Mouse (Mus musculus) kidney, postnatal 0 days (tissue): ENCODE data around the gene Vmn2r27. TPM values are rescaled to one million over a fixed set of nuclear protein-coding genes. Genes with fewer than 3 reads are reported as not detected.

ENCODE experiments used
- ATAC-seq: fragments of 200-750 bp; cut with Nextera tagmentation; replicated peaks from 2 replicates; pipeline ENCODE4 v1.8.0; 2017; ENCODE audit warnings: low read depth, moderate number of reproducible peaks, moderate TSS enrichment, moderate library complexity; ENCODE audit not compliant: low FRiP score
- DNase-seq: peaks from one replicate; pipeline ENCODE4 v3.0.0-alpha.2; 2016; ENCODE audit warnings: low spot score
- H3K27ac ChIP-seq: fragments of 300-500 bp; sonication (generic); 2 replicates; pipeline ENCODE4 v1.5.1; 2014; ENCODE audit warnings: mild to moderate bottlenecking
- H3K27me3 ChIP-seq: fragments of 300-500 bp; sonication (generic); 2 replicates; pipeline ENCODE4 v1.6.1; 2014; ENCODE audit warnings: low read length, mixed read lengths; ENCODE audit not compliant: insufficient read depth
- H3K36me3 ChIP-seq: fragments of 300-500 bp; sonication (generic); 2 replicates; pipeline ENCODE4 v1.6.1; 2014; ENCODE audit warnings: low read length, mixed read lengths; ENCODE audit not compliant: insufficient read depth
- H3K4me1 ChIP-seq: fragments of 300-500 bp; sonication (generic); replicated peaks from 2 replicates; pipeline ENCODE4 v1.6.1; 2014; ENCODE audit warnings: antibody characterized with exemption, low read length, mixed read lengths; ENCODE audit not compliant: insufficient read depth
- H3K4me2 ChIP-seq: fragments of 300-500 bp; sonication (generic); 2 replicates; pipeline ENCODE4 v1.6.1; 2014; ENCODE audit warnings: mild to moderate bottlenecking, low read length, moderate library complexity, mixed read lengths
- H3K4me3 ChIP-seq: fragments of 300-500 bp; sonication (generic); replicated peaks from 2 replicates; pipeline ENCODE4 v1.5.1; 2014; ENCODE audit warnings: low read depth, low read length
- H3K9ac ChIP-seq: fragments of 300-500 bp; sonication (generic); 2 replicates; pipeline ENCODE4 v1.6.1; 2014; ENCODE audit warnings: low read depth, low read length
- H3K9me3 ChIP-seq: fragments of 300-500 bp; sonication (generic); replicated peaks from 2 replicates; pipeline ENCODE4 v1.6.1; 2016; ENCODE audit warnings: low read length, inconsistent platforms, mixed read lengths
- CTCF ChIP-seq: IDR thresholded peaks from 2 replicates; pipeline ENCODE4 v1.5.1; 2016; ENCODE audit warnings: antibody characterized with exemption, low read depth, mild to moderate bottlenecking, moderate library complexity
- WGBS: fragments of 180-500 bp; shearing (Covaris S2); extraction: QIAGEN DNeasy Blood & Tissue Kit; methylation state at CpG from one replicate; pipeline ENCODE4 v1.1.7; 2014; 5-methylcytosine and 5-hydroxymethylcytosine counted together
- polyA plus RNA-seq: library from polyadenylated mRNA; unstranded; fragments of >200 nt; fragmentation: Nextera tagmentation; extraction: Ambion mirVana; gene quantifications from 2 replicates; pipeline ENCODE4 v1.2.1, GENCODE M21; 2015

The Vmn2r27 gene
- polyA plus RNA-seq = not detected in 2 replicates

- TF ChIP-seq CTCF = no peak
- no peaks in the 10 kb centered on the region for H3K36me3 ChIP-seq
- ATAC-seq (no peak), DNase-seq (no peak)
- H3K27ac ChIP-seq = no peak within 1 kb of the TSS
- H3K4me3 ChIP-seq = no peak within 1 kb of the TSS
- H3K4me2 ChIP-seq = no peak within 1 kb of the TSS
- WGBS = 53% methylated on average over 1 of the region's 1 CpGs
- no peaks in the 10 kb centered on the region for H3K27me3 ChIP-seq
- no peak within 1 kb of the TSS for H3K9ac ChIP-seq
- no peaks in the 10 kb centered on the region for H3K4me1 ChIP-seq
- no peaks in the 10 kb centered on the region for H3K9me3 ChIP-seq
Observed at GRCm38 (mm10) chr6:124231756-124232155, at the start of gene Vmn2r27. Gene Vmn2r27, minus strand, starts transcription at chr6:124231856.

DNA sequence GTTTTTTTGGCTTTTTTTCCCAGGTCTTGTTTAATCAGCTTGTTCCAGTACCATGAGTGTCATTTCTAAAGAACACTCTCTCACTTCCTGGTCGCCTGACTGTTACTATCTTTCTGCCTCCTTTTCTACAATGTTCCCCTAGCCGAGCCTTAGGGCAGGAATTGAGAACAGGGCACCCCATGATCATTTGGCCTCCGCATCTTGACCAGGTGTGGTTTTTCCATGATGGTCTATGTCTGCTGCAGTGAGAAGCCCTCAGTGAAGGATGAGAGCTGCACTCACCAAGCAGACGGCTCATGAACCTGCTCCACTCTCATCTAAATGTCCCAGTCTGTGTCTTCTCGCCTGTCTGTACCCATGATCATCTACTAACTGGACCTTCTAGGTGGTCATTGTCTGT lies 46.6 kb upstream of the Vmn2r27 start:
- DNase-seq (no peak), ATAC-seq (no peak)
- Histone ChIP-seq H3K4me3 (no peak overlapping the region), H3K9ac (no peak overlapping the region), H3K4me1 (no peaks in the 10 kb centered on the region), H3K27me3 (no peaks in the 10 kb centered on the region), H3K9me3 (no peaks in the 10 kb centered on the region), H3K36me3 (no peaks in the 10 kb centered on the region), H3K27ac (no peak overlapping the region), H3K4me2 (no peak overlapping the region)
- no peak for TF ChIP-seq CTCF
- WGBS = 81% methylated on average over 5 of the region's 5 CpGs

DNA sequence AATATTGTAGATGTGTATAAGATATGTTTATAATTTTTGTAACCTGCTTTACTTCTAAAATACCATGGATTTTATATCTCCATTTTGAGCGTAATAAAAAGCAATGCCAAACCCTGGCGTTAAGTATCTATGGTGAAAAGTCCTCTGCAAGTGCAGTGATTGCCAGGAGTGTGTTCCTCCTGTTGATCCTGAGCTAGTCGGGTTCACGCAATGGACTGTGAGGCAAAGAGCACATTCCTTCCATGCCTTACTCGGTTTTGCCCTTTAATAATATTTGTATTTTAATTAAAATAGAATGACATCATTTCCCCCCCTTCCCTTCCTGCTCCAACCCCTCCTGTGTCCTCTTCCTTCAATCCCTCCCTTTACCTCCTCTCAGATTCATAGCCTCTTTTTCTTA lies 46.0 kb upstream of the Vmn2r27 start:
- no peaks in the 10 kb centered on the region for H3K27me3 ChIP-seq
- H3K36me3 ChIP-seq = no peaks in the 10 kb centered on the region
- H3K4me1 ChIP-seq = no peaks in the 10 kb centered on the region
- no peak for TF ChIP-seq CTCF
- H3K9me3 ChIP-seq = no peaks in the 10 kb centered on the region
- DNase-seq = no peak
- WGBS = 67% methylated on average over 5 of the region's 5 CpGs
- H3K4me2 ChIP-seq = no peak overlapping the region
- ATAC-seq = no peak
- no peak overlapping the region for H3K27ac ChIP-seq
- H3K4me3 ChIP-seq = no peak overlapping the region
- no peak overlapping the region for H3K9ac ChIP-seq

GRCm38 (mm10) chr6:124273231-124273880 lies 41.7 kb upstream of the Vmn2r27 start:
- no peak overlapping the region for H3K9ac ChIP-seq
- no peak overlapping the region for H3K4me2 ChIP-seq
- ATAC-seq (no peak), DNase-seq (no peak)
- H3K27me3 ChIP-seq = no peaks in the 10 kb centered on the region
- no peak overlapping the region for H3K4me3 ChIP-seq
- no peaks in the 10 kb centered on the region for H3K4me1 ChIP-seq
- TF ChIP-seq CTCF = no peak
- no peak overlapping the region for H3K27ac ChIP-seq
- 74% methylated on average over 5 of the region's 5 CpGs for WGBS
- H3K36me3 ChIP-seq = no peaks in the 10 kb centered on the region
- no peaks in the 10 kb centered on the region for H3K9me3 ChIP-seq

DNA sequence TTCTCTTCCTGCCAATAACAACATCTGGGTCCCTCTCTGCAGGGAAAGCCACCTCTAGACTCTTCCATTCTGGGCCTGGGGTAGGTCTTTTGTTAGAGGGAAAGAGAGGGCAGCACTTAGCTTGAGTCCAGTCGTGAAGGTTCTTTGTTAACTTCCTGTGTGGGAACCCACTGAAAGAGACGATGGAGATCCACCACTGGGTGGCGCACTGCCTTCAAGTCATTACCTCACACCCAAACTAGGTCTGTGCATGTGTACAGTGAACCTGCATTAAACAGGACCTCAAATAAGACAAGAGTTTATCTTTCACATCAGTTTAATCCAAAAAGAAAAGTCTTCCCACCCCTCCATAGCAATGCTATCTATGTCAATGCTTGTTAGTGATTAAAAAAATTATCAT lies 31.0 kb upstream of the Vmn2r27 start:
- DNase-seq (peak; percentile 81), ATAC-seq (peak; percentile 62; the same call in 1 of the 2 replicates)
- Histone ChIP-seq H3K4me2 (no peak overlapping the region), H3K4me1 (no peaks in the 10 kb centered on the region), H3K36me3 (no peaks in the 10 kb centered on the region), H3K9ac (no peak overlapping the region), H3K27ac (no peak overlapping the region), H3K4me3 (no peak overlapping the region), H3K27me3 (no peaks in the 10 kb centered on the region), H3K9me3 (no peaks in the 10 kb centered on the region)
- peak; percentile 87 for TF ChIP-seq CTCF
- 5% methylated on average over 3 of the region's 3 CpGs for WGBS

DNA sequence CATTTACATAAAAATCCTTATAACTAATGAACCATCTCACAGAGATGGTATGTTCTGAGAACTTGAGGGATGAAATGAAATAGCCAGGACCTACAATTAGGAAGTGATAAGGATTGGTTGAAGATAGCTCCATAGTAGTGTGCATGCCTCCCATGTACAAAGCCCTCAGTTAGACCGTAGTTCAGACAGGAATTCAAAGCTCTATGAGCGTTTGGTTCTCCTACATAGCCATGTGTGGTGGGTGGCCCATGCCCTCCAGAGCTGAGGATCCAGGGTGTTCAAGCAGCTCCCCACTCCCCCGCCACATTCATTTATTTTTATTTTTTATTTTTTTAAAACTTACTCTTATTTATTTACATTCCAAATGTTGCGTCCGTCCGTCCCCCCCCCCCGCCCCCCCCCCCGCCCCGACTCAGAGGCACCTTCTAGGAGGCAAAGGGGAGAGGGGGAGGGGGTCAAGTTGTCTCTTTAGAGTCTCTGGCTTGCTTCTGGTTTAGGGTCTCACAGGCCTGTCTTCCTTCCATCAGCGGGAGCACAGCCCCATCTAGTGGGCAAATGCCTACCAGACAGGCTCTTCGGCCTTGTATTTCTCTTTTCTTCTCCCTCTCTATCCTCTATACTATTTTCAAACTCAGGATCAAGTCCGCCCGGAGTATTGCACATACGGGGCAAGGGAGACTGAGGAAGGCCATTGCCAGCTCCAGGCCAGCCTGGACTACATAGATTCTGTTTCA lies 28.7 kb upstream of the Vmn2r27 start:
- no peaks in the 10 kb centered on the region for H3K4me1 ChIP-seq
- no peaks in the 10 kb centered on the region for H3K36me3 ChIP-seq
- H3K9me3 ChIP-seq = no peaks in the 10 kb centered on the region
- DNase-seq = peak; percentile 89
- peak; percentile 50 for ATAC-seq
- no peak overlapping the region for H3K27ac ChIP-seq
- peak; percentile 83 for TF ChIP-seq CTCF
- H3K4me3 ChIP-seq = no peak overlapping the region
- H3K27me3 ChIP-seq = no peaks in the 10 kb centered on the region
- 26% methylated on average over 8 of the region's 14 CpGs for WGBS
- H3K4me2 ChIP-seq = no peak overlapping the region
- H3K9ac ChIP-seq = no peak overlapping the region
